ENCODE assay signal across 9 mouse cellular contexts in genomic region chr12:102744839-102745238, GRCm38 (mm10). TPM values are rescaled to one million over a fixed set of nuclear protein-coding genes. Genes with fewer than 3 reads are reported as not detected.
DNase-seq lines count a peak whose midpoint lies in the region; ATAC-seq and TF ChIP-seq lines count a peak whose summit lies in the region.
"Had no signal": no experiment of that assay in that cellular context is flagged by ENCODE, and none has a peak within 500 bp of the region (broad histone marks: within the 10 kb centered on the region; RNA-seq: fewer than 3 reads in every experiment).

No protein-coding gene starts in this region.

- no peak overlapping the region for H3K4me3 ChIP-seq in heart, embryonic 11.5 days (ENCODE audit: low read depth, low read length)
- H3K4me3 ChIP-seq in ES-Bruce4 (ENCODE audit: low read depth, low read length), result peak overlapping the region; percentile 40; the same call in 1 of the 2 replicates
- no peak overlapping the region for H3K4me3 ChIP-seq in forebrain, postnatal 0 days (ENCODE audit: low read depth, low read length)

- H3K9ac ChIP-seq in heart, embryonic 11.5 days (ENCODE audit: low read depth, low read length), result peak overlapping the region; percentile 84; the same call in 1 of the 2 replicates
- H3K9ac ChIP-seq in ES-Bruce4 (ENCODE audit: low read depth, poor library complexity, severe bottlenecking), result peak overlapping the region; percentile 95
- peak overlapping the region; percentile 82; the same call in 1 of the 2 replicates for H3K9ac ChIP-seq in forebrain, postnatal 0 days

- ATAC-seq in heart, embryonic 11.5 days (replicated peaks; ENCODE audit: insufficient number of reproducible peaks, low FRiP score, low TSS enrichment), result no peak
- no peak for ATAC-seq in forebrain, postnatal 0 days

- no peak for TF ChIP-seq POLR2A in ES-Bruce4 (IDR thresholded peaks at IDR 0.05; ENCODE audit: insufficient read depth, low read length)

- H3K36me3 ChIP-seq in heart, embryonic 11.5 days (ENCODE audit: control insufficient read depth, insufficient read depth, low read length), result 0 out of 2 replicates have a peak, but pooled peaks cover 3% of the 10 kb centered on the region
- peaks cover 26% of the 10 kb centered on the region for H3K36me3 ChIP-seq in ES-Bruce4 (ENCODE audit: control insufficient read depth, insufficient read depth, low read length, poor library complexity, severe bottlenecking)
- peaks cover 14% of the 10 kb centered on the region; the same call in 1 of the 2 replicates for H3K36me3 ChIP-seq in forebrain, postnatal 0 days (ENCODE audit: insufficient read depth)

- no peaks in the 10 kb centered on the region for H3K9me3 ChIP-seq in heart, embryonic 11.5 days (replicated peaks; ENCODE audit: control insufficient read depth, low read length)
- no peaks in the 10 kb centered on the region for H3K9me3 ChIP-seq in ES-Bruce4 (replicated peaks; ENCODE audit: control insufficient read depth, insufficient read depth, low read length, poor library complexity, severe bottlenecking)
- H3K9me3 ChIP-seq in forebrain, postnatal 0 days (ENCODE audit: low read length), result no peaks in the 10 kb centered on the region

- H3K4me2 ChIP-seq in heart, embryonic 11.5 days, result peak overlapping the region; percentile 89
- H3K4me2 ChIP-seq in forebrain, postnatal 0 days (ENCODE audit: low read depth), result peak overlapping the region; percentile 85

- peaks cover 18% of the 10 kb centered on the region for H3K4me1 ChIP-seq in heart, embryonic 11.5 days (ENCODE audit: control insufficient read depth, insufficient read depth, low read length)
- no peaks in the 10 kb centered on the region for H3K4me1 ChIP-seq in ES-Bruce4 (ENCODE audit: control insufficient read depth, insufficient read depth, low read length)
- H3K4me1 ChIP-seq in forebrain, postnatal 0 days (ENCODE audit: insufficient read depth), result peaks cover 19% of the 10 kb centered on the region

- no peak for TF ChIP-seq EP300 in ES-Bruce4 (IDR thresholded peaks at IDR 0.05; ENCODE audit: insufficient read depth, low read depth, low read length)

- DNase-seq in heart, adult 8-10 months (ENCODE audit: low spot score), result no peak
- DNase-seq in forebrain, postnatal 0 days, result no peak
- peak; percentile 55 for DNase-seq in lung, postnatal 36 days
- DNase-seq in left cerebral cortex, adult 8-10 months (ENCODE audit: low spot score in 2 of 2), result no peak
- DNase-seq in adrenal gland, adult 18-20 months (ENCODE audit: low spot score in 2 of 2), result no peak
- no peak for DNase-seq in frontal cortex, postnatal 10 days (ENCODE audit: low spot score in 2 of 2)

- no peaks in the 10 kb centered on the region for H3K27me3 ChIP-seq in heart, embryonic 11.5 days (ENCODE audit: control insufficient read depth, insufficient read depth, low read length)
- no peaks in the 10 kb centered on the region for H3K27me3 ChIP-seq in ES-Bruce4 (ENCODE audit: control insufficient read depth, insufficient read depth, low read length, poor library complexity, severe bottlenecking)
- H3K27me3 ChIP-seq in forebrain, postnatal 0 days (ENCODE audit: insufficient read depth, low read length), result no peaks in the 10 kb centered on the region

- WGBS in heart, embryonic 11.5 days (ENCODE audit: insufficient replicate concordance), result 51% methylated on average over 6 of the region's 6 CpGs
- WGBS in forebrain, postnatal 0 days, result 54% methylated on average over 6 of the region's 6 CpGs

- no peak for TF ChIP-seq CTCF in ES-Bruce4 (IDR thresholded peaks at IDR 0.05; ENCODE audit: low read depth, low read length)
- TF ChIP-seq CTCF in forebrain, postnatal 0 days (IDR thresholded peaks at IDR 0.05; ENCODE audit: low read depth), result no peak

- no peak overlapping the region for H3K27ac ChIP-seq in heart, embryonic 11.5 days (ENCODE audit: low read depth, low read length)
- H3K27ac ChIP-seq in ES-Bruce4 (ENCODE audit: insufficient read depth, low read length), result peak overlapping the region; percentile 32; the same call in 1 of the 2 replicates
- no peak overlapping the region for H3K27ac ChIP-seq in forebrain, postnatal 0 days (ENCODE audit: low read depth, low read length)

RNA-seq across cellular contexts. Expression of gene Tmem251, which starts 1.3 kb away (rescaled TPM):
- 7.4 and 7.9 TPM in 2 replicates for polyA plus RNA-seq in heart, embryonic 11.5 days (2014; fragmentation: Nextera tagmentation; extraction: Ambion mirVana)
- total RNA-seq in heart, adult 8-10 months (2022), result 1 to 10 TPM; 3.5 to 4.7 (median 4.4) TPM
- polyA plus RNA-seq in ES-Bruce4 (2011; ENCODE audit: insufficient read depth, insufficient read length, low read depth, missing spikeins), result 6.3 TPM in 2 replicates
- 5.7 and 6.0 TPM in 2 replicates for total RNA-seq in forebrain, postnatal 0 days (2014; rRNA removed)
- polyA plus RNA-seq in forebrain, postnatal 0 days (2015; fragmentation: Nextera tagmentation; extraction: Ambion mirVana), result 12.9 and 13.1 TPM in 2 replicates
- 1 to 10 TPM; 5.3 to 6.3 (median 5.9) TPM for total RNA-seq in left cerebral cortex, adult 8-10 months (2022)
- 10 to 100 TPM in 1 of 2 experiments, 1 to 10 TPM in 1; 8.0 to 10.5 TPM for total RNA-seq in adrenal gland, adult 18-20 months (2021)

RNA-seq across cellular contexts. Expression of gene Moap1, which starts 1.4 kb away (rescaled TPM):
- polyA plus RNA-seq in heart, embryonic 11.5 days (2014; fragmentation: Nextera tagmentation; extraction: Ambion mirVana), result 21.1 and 23.7 TPM in 2 replicates
- 1 to 10 TPM; 5.9 to 7.3 (median 6.6) TPM for total RNA-seq in heart, adult 8-10 months (2022)
- 6.7 and 7.5 TPM in 2 replicates for polyA plus RNA-seq in ES-Bruce4 (2011; ENCODE audit: insufficient read depth, insufficient read length, low read depth, missing spikeins)
- 35.0 and 47.2 TPM in 2 replicates for total RNA-seq in forebrain, postnatal 0 days (2014; rRNA removed)
- 53.4 and 61.4 TPM in 2 replicates for polyA plus RNA-seq in forebrain, postnatal 0 days (2015; fragmentation: Nextera tagmentation; extraction: Ambion mirVana)
- 10 to 100 TPM; 29.9 to 37.3 (median 33.4) TPM for total RNA-seq in left cerebral cortex, adult 8-10 months (2022)
- total RNA-seq in adrenal gland, adult 18-20 months (2021), result 10 to 100 TPM in 1 of 2 experiments, 1 to 10 TPM in 1; 7.5 to 11.0 TPM

RNA-seq across cellular contexts. Expression of gene Gm28051, which starts 12.7 kb away (rescaled TPM):
- polyA plus RNA-seq in heart, embryonic 11.5 days (2014; fragmentation: Nextera tagmentation; extraction: Ambion mirVana), result not detected in 2 replicates
- not detected for total RNA-seq in heart, adult 8-10 months (2022)
- polyA plus RNA-seq in ES-Bruce4 (2011; ENCODE audit: insufficient read depth, insufficient read length, low read depth, missing spikeins), result not detected in 2 replicates
- total RNA-seq in forebrain, postnatal 0 days (2014; rRNA removed), result not detected in 2 replicates
- polyA plus RNA-seq in forebrain, postnatal 0 days (2015; fragmentation: Nextera tagmentation; extraction: Ambion mirVana), result not detected in 2 replicates
- not detected for total RNA-seq in left cerebral cortex, adult 8-10 months (2022)
- total RNA-seq in adrenal gland, adult 18-20 months (2021), result not detected
- polyA plus RNA-seq: small intestine, adult 2 months had no signal

RNA-seq across cellular contexts. Expression of gene Gon7, which starts 12.8 kb away (rescaled TPM):
- polyA plus RNA-seq in heart, embryonic 11.5 days (2014; fragmentation: Nextera tagmentation; extraction: Ambion mirVana), result 25.2 and 26.4 TPM in 2 replicates
- total RNA-seq in heart, adult 8-10 months (2022), result 10 to 100 TPM in 3 of 4 experiments, 1 to 10 TPM in 1; 9.4 to 14.2 (median 10.9) TPM
- polyA plus RNA-seq in ES-Bruce4 (2011; ENCODE audit: insufficient read depth, insufficient read length, low read depth, missing spikeins), result 23.6 and 26.6 TPM in 2 replicates
- total RNA-seq in forebrain, postnatal 0 days (2014; rRNA removed), result 27.1 and 27.7 TPM in 2 replicates
- polyA plus RNA-seq in forebrain, postnatal 0 days (2015; fragmentation: Nextera tagmentation; extraction: Ambion mirVana), result 36.1 and 41.7 TPM in 2 replicates
- 10 to 100 TPM; 12.7 to 15.0 (median 13.4) TPM for total RNA-seq in left cerebral cortex, adult 8-10 months (2022)
- total RNA-seq in adrenal gland, adult 18-20 months (2021), result 10 to 100 TPM; 15.8 to 20.9 TPM

RNA-seq across cellular contexts. Expression of gene Ubr7, which starts 12.9 kb away (rescaled TPM):
- polyA plus RNA-seq in heart, embryonic 11.5 days (2014; fragmentation: Nextera tagmentation; extraction: Ambion mirVana), result 35.8 and 41.8 TPM in 2 replicates
- total RNA-seq in heart, adult 8-10 months (2022), result 10 to 100 TPM; 23.1 to 24.9 (median 24.7) TPM
- polyA plus RNA-seq in ES-Bruce4 (2011; ENCODE audit: insufficient read depth, insufficient read length, low read depth, missing spikeins), result 93.1 and 97.5 TPM in 2 replicates
- 53.9 and 59.1 TPM in 2 replicates for total RNA-seq in forebrain, postnatal 0 days (2014; rRNA removed)
- polyA plus RNA-seq in forebrain, postnatal 0 days (2015; fragmentation: Nextera tagmentation; extraction: Ambion mirVana), result 25.6 and 26.1 TPM in 2 replicates
- total RNA-seq in left cerebral cortex, adult 8-10 months (2022), result 10 to 100 TPM; 30.1 to 31.7 (median 31.3) TPM
- total RNA-seq in adrenal gland, adult 18-20 months (2021), result 10 to 100 TPM; 32.6 to 33.2 TPM
